Mouse (Mus musculus) kidney, postnatal 14 days (tissue): ENCODE results near the gene Lpar5.
A peak's percentile ranks its signal among the peaks of the same experiment; 100 is the strongest.
"Not testable (repeated sequence)": the region's sequence is repeated elsewhere in the genome, so short reads cannot be mapped to it uniquely, and the experiment has no call there.

Source experiments
- DNase-seq: peaks from one replicate; pipeline ENCODE4 v3.0.0; 2022; ENCODE audit warnings: mixed read lengths

Lpar5 gene

GRCm38 (mm10) chr6:125067571-125067995, at the start of gene Lpar5:
Gene Lpar5 (plus strand): TSS chr6:125067920.
- DNase-seq: no peak

GRCm38 (mm10) chr6:125030532-125030931, 37.2 kb upstream of the Lpar5 start:
- DNase-seq: peak; percentile 41

- no peak for DNase-seq
Measured at GRCm38 (mm10) chr6:125031604-125032003, 36.1 kb upstream of the Lpar5 start.

GRCm38 (mm10) chr6:125038666-125039065, 29.1 kb upstream of the Lpar5 start:
- DNase-seq: no peak

- DNase-seq: no peak
Measured at GRCm38 (mm10) chr6:125039131-125039530, 28.6 kb upstream of the Lpar5 start.

- DNase-seq: peak; percentile 97
Measured at GRCm38 (mm10) chr6:125039533-125040153, 28.1 kb upstream of the Lpar5 start, which contains the start of gene Ing4. Gene Ing4 (plus strand): TSS chr6:125039760.

- DNase-seq: no peak
Measured at GRCm38 (mm10) chr6:125040221-125040620, 27.5 kb upstream of the Lpar5 start.

GRCm38 (mm10) chr6:125041047-125041446, 26.7 kb upstream of the Lpar5 start:
- DNase-seq: no peak

GRCm38 (mm10) chr6:125042081-125042480, 25.6 kb upstream of the Lpar5 start:
- DNase-seq: no peak

- DNase-seq: peak; percentile 84
Measured at GRCm38 (mm10) chr6:125046691-125047090, 21.0 kb upstream of the Lpar5 start.

GRCm38 (mm10) chr6:125049678-125050077, 18.0 kb upstream of the Lpar5 start, which contains the start of gene Acrbp:
Gene Acrbp (plus strand): TSS chr6:125049689.
- DNase-seq: no peak

- DNase-seq: no peak
Measured at GRCm38 (mm10) chr6:125051237-125051636, 16.5 kb upstream of the Lpar5 start.

GRCm38 (mm10) chr6:125061493-125061892, 6.2 kb upstream of the Lpar5 start:
- DNase-seq: no peak

GRCm38 (mm10) chr6:125062511-125062910, 5.2 kb upstream of the Lpar5 start:
- DNase-seq: no peak

GRCm38 (mm10) chr6:125063906-125064305, 3.8 kb upstream of the Lpar5 start:
- no peak for DNase-seq

GRCm38 (mm10) chr6:125065223-125065622, 2.5 kb upstream of the Lpar5 start:
- DNase-seq: not testable (repeated sequence)

GRCm38 (mm10) chr6:125071170-125071895, 3.6 kb downstream of the Lpar5 start:
- no peak for DNase-seq

GRCm38 (mm10) chr6:125071896-125072279, 4.2 kb downstream of the Lpar5 start:
- peak; percentile 38 for DNase-seq

GRCm38 (mm10) chr6:125073825-125074224, 6.1 kb downstream of the Lpar5 start:
- no peak for DNase-seq

GRCm38 (mm10) chr6:125081394-125081793, 13.7 kb downstream of the Lpar5 start:
- no peak for DNase-seq

GRCm38 (mm10) chr6:125081797-125082560, 14.3 kb downstream of the Lpar5 start:
- peak; percentile 95 for DNase-seq

GRCm38 (mm10) chr6:125082801-125083386, 15.2 kb downstream of the Lpar5 start:
- no peak for DNase-seq

- DNase-seq: peak; percentile 79
Measured at GRCm38 (mm10) chr6:125084424-125084823, 16.7 kb downstream of the Lpar5 start.
